Mouse (Mus musculus) v-Abl transformed pro-B cells (cell line): ENCODE measurements around the gene Olfr239.
"Not testable (repeated sequence)": the region's sequence is repeated elsewhere in the genome, so short reads cannot be mapped to it uniquely, and the experiment has no call there.

Experiments
- in situ Hi-C, 2 experiments: fragments of 400-800 bp; cut with MboI; formaldehyde crosslinking; loops; one replicate each; pipeline ENCODE4 v1.15.1; 2025; ENCODE audit not compliant: unreplicated experiment in 2 of 2

Olfr239 gene

GRCm38 (mm10) chr17:33191002-33191401 is at the start of gene Olfr239:
Olfr239 (plus strand) TSS chr17:33191302.
- in situ Hi-C loops = not testable (repeated sequence)

- in situ Hi-C loops = not testable (repeated sequence)
Observed at GRCm38 (mm10) chr17:33168147-33168546, 23.0 kb upstream of the Olfr239 start, which contains the start of gene Olfr55. Olfr55 (plus strand) TSS chr17:33168447.

DNA sequence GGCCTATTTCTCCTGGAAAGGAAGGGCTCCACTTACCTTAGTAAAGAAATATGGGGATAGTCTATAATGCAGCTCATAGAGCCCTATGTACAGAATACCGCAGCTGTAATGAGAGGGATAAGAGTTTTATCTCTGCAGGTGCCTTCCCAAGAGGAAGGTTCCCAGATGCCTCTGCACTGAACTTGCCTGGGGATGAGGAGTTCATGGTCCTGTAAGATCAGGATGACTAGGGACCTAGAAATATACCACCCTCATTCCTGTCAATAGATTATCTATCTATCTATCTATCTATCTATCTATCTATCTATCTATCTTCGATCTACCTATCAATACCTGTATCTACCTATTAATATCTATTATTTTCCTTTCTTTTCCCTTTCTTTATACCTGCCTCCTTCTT is 30.5 kb downstream of the Olfr239 start, which contains the start of gene Olfr1564:
TSS of gene Olfr1564 (minus strand) at position 101 of the 400 bp plus-strand sequence.
- in situ Hi-C loops = no loop called here

DNA sequence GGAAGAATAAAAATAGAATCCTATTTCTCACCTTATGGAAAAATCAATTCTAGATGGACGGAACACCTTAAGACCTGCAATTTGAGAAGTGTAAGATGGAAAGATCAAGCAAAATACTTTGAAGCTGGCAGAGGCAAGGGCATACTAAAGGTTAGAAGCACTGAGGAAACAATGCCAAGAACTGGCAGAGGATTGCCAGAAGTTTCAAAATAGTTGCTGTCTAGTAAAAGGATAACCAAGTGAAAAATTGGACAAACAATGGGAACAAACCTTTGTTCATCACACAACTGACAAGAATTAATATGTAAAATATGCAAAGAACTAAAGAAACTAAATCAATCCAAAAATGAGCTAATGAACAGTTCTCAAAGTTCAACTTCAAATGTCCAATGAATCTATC is 45.5 kb downstream of the Olfr239 start:
- in situ Hi-C loops = not testable (repeated sequence)
